Mouse (Mus musculus) retina, postnatal 7 days (tissue): ENCODE results near the gene Zswim1.

Experiments used
- DNase-seq: peaks from one replicate; pipeline ENCODE4 v3.0.0-alpha.2; 2012; ENCODE audit warnings: low read depth, low spot score

Gene Zswim1

DNA sequence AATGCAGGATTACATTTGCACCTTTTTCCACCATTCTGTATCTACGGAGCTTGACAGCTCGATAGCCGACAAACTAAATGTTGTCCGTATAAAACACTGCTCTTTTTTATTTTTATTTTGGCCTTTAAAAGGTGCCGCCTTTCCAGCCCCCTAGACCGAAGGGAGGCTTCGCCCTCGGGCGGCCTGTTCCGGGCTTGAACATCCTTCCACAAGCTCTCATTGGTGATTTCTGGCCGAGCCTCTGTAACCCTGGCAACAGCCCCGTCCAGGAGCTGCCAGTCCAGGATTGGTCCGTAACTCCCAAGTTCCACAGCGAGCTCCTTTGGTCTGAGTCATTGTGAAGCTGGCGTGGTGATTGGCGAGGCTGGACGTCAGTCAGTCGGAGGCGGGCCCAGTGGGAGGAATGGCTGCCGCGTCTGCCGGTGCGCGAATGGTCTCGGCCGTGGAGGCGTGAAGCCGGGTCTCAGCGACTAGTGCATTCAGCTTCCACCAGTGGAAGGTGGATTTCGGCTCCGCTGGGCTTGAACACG lies at the start of gene Zswim1:
Zswim1 (plus strand) TSS at position 51 of the 530 bp plus-strand sequence.
- peak; percentile 98 for DNase-seq

DNA sequence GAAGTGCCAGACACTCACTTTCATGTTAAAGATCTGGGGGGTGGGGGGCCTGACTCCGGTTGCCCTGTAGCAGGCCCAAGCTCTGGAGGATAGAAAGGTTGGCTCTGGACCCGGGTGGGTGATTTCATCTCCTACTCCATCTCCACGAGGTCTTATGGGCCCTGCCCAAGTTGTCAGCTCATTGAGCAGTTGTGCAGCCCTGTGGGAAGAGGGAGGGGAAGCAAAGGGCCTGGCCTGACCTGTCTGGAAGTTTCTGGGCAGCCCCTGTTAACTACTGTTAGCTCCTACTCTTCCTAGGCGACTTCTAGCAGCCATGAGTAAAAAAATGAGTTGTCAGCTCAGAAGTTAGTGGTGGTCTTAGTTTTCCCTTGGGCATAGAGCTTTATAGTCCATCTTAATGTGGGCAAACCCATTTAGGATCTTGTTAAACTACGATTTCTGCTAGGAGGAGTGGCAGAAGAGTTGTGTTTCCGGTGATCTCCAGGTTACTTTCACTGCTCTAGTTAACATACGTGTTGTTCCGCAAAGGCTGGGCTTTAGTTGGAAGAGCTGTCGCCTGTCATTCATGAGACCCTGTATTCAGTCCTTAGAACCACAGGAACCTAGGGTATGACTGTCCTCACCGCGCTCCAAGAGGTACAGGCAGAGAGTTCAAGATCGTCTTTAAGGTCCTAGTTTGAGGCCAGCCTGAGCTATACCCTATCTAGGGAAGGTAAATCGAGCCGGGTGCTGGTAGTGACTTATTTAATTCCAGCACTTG lies 49.1 kb upstream of the Zswim1 start:
- DNase-seq, result no peak

DNA sequence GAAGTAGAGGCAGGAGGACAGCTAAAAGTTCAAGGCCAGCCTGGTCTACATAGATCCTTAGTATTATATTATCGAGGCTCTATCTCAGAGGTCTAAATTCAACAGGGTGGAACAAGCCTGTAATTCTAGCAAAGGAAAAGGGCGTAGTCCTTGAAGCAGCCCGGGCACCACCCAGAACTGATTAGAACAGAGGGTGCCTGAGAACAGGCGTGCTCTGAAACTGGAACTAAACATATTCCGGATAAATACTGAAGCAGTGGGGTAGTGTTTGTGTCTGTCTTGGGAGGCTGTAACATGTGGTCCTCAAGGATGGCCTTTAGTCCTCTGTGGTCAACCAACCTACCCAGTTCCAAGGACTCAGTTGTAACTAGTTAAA lies 48.5 kb upstream of the Zswim1 start:
- DNase-seq, result no peak

DNA sequence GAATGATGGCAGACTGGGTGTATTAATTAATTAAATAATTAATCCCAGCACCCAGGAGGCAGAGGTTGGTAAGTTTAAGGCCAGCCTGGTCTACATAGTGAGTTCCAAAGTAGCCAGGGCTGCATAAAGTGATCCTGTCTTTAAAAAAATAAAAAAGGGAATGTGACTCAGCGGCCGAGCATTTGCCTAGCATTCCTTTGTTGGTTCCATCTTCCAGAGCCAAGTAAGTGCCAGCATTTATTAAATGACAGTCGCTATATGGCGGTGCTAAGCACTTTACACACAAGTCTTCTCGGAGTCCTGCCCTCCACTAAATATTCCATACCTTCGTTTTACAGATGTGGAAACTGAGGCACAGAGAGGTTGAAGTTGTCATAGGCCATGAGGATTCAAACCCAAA lies 46.4 kb upstream of the Zswim1 start:
- no peak for DNase-seq

DNA sequence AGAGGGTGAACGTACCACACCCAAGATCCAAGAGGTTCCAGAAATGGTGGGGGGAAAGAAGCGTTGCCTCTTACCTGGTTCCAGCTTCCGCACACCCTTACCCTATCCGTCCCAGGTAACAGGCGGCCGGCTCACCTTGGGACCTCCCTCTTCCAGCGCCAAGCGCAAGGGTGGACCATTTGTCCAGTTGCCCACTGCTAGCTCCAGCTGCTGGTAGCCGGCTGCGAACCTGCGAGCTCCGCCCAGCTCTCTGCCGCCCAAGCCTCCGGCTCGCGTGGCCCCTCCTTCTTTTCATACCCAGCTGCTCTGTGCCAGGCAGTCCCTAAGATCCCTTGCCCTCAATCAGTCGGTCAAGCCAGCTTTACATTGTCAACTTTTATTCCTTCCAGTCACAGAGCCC lies 45.7 kb upstream of the Zswim1 start:
- DNase-seq, result no peak

DNA sequence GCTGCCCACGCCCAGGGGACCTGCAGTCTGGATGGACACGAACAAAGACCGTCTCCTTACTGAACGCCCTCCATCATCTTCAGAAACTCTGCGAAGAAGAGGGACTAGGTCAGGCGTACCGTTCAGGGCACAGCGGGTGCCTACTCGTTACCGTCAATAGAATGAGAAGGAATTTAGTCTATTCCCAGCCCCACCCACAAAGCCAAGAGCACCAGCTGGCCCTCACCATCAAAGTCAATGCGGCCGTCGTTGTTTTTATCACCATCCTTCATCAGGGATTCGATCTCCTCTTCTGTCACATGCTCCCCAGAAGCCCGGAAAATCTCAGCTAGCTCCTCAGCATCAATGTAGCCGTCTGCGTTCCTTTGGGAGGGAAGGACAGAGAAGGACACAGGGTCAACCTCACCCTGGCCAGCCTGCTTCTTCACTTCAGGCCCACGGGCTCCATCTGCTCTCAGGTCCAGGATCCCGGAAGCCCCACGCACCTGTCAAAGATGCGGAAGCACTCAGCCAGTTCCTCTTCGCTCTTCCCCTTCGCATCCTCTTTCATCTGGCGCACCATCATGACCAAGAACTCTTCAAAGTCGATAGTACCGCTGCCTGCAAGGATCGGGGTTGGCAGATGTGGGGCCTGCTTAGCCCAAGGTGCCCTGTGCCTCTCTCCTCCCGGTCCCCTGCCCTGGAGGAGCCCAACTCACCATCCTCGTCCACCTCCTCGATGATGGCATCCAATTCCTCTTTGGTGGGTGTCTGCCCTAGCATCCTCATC lies 45.1 kb upstream of the Zswim1 start:
- DNase-seq, result no peak

DNA sequence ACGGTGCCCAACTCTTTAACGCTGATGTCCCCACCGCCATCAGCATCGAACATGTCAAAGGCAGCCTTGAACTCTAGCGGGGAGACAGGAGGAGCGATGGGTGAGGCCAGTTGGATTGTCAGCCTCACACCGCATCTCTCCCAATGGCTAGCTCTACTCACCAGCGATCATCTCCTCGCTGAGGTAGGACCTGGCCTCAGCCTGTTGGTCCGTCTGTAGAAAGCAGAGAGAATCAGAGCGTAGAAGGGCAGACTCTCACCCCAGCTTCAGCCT lies 44.5 kb upstream of the Zswim1 start:
- DNase-seq, result no peak

DNA sequence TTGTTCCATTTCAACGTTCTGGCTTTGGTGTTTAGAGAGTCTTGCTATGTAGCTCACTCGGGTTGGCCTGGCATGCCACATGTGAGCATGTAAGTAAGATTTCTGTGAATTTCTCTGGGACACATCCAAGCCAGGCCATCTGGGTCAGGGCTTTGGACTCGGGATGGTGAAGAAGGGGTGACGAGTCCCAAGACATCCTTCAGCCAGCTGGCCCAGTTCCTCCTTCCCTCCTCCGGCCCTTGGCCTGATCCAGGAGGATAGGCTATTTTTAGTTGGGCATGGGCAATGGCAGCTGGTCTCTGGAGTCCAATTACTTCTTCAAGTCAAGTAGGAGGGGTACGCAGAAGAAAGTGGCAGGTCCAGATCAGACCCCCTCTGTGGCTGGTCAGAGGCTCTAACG lies 43.7 kb upstream of the Zswim1 start:
- no peak for DNase-seq

DNA sequence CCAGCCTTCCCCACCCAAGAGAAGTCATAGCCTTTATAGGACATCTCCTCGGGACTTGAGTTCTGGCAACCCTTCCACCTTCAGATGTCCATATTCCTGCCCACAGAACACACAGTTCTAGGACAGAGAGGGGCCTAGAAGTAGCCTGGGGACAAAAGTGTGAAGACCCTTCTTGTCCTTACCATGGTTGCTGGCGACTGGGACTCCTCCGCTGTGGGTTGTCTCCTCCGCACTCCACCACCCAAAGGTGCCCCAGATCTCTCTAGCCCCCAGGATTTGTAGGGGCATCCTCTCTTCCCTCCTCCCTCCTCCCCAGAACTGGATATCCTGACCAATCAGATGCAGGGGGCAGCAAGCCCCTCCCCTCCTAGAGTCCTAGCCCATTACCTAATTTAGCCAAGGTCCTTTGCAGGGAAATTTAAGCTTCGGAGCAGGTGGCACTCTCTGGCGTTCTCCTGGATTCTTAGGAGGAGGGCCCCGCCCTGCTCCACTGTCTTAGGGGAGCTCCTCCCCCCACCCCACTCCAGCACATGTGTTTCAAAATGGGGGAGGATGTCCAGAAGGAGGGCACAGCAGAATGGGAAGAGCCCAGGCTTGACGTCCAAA lies 42.9 kb upstream of the Zswim1 start, which contains the start of gene Tnnc2:
Tnnc2 (minus strand) TSS at position 487 of the 606 bp plus-strand sequence.
- no peak for DNase-seq

DNA sequence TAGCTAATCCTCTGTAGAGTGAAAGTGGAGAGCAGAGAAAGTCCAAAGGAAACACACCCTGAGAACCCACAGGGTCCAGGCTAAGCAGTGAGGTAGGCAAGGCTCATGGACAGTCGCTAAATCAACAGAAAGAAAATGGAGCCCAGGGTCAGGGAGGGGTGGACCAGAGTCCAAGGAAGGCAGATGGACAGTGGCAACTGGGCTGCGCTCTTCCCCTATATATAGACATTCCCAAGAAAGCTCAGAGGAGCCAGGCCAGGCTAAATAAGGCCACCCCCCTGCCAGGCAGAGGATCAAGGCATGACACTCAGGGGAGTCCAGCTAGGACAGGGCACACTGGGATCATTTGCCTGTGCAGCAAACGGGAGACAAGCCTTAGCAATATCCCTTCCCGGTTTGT lies 40.6 kb upstream of the Zswim1 start:
- no peak for DNase-seq

DNA sequence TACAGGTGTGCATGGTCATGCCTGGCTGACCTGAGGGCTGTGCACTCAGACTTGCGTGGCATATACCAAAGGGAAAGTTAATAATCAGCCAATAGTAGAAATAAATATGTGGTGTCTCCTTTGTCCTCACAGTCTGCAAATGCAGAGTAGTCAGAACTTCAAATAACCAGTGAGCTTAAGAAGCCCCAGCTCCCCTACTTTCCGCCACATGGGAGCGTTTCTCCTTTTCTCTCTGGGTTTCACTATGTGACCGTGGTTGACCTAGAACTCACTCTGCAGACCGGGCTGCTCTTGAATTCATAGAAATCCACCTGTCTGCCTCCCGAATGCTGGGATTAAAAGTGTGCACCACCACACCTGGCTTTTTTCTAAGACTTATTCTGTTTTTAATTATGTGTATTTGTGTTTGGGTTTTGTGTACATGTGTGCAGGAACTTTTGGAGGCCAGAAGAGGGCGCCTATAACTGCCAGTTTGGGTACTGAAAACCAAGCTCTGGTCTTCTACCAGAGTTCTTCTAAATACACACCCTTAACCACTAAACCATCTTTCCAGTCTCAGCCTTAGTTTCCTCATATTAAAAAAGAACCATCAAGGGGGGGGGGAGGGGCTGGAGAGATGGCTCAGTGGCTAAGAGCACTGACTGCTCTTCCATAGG lies 38.4 kb upstream of the Zswim1 start:
- no peak for DNase-seq

DNA sequence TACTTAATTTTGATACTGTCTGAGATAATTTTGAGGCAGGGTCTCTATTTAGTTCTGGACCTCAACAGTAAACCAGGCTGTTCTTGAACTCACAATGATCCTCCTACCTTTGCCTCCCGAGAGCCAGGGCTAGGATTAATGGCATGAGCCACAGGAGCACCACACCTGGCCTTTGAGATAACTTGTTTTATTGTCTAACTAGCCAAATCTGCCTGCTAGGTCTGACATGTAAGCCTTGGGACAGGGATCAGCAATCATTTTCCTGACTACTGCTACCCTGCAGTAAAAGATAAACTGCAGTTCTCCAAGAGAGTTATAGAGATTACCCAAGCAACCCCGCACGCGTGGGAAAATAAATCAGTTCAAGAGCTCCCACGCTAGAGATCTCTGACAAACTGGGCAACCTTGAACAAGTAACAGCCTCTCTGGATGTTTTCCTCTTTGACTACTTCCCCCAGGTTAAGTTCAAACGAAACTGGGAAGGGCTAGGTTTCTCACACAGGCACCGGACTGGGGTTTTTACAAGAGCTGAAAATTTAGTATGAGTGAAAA lies 37.5 kb upstream of the Zswim1 start:
- no peak for DNase-seq

DNA sequence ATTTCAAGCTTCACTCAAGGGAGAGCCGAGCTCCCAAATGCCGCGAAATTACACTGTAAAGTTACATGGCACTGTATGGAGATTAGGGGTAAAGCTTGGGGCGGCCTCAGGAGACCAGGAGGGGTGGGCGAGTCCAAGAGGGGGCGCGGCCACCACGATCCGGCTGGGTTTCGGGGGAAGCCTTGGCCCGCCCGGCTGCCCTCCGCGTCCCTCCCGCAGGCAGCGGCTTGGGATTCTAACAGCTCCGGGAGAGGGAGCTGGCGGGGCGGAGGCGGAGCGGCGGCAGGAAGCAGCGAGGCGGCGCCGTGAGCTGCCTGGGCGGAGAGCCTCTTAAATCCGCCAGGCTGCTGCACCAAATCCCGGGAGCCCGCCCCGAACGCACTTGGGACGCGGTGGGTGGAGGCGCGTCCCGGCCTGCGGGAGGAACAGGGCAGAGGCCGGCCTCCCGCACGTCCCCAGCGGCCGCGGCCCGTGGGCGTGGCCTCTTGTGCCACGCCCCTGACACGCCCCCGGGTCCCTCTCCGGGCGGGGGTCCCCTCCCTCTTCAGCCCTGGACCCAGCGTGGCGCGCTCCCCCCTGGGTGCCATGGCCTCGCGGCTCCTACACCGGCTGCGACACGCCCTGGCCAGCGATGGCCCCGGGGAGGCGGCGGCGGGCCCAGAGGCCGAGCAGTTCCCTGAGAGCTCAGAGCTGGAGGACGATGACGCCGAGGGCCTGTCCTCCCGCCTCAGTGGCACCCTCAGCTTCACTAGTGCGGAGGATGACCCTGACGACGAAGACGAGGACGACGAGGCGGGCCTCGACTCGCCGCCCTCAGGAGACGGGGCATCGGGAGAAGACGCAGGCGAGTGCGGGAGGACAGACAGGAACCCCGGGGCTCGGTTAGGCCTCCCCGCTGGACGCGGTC lies 36.8 kb upstream of the Zswim1 start, which contains the start of gene Snx21:
Snx21 (plus strand) TSS at position 343 of the 907 bp plus-strand sequence.
- peak; percentile 84 for DNase-seq

DNA sequence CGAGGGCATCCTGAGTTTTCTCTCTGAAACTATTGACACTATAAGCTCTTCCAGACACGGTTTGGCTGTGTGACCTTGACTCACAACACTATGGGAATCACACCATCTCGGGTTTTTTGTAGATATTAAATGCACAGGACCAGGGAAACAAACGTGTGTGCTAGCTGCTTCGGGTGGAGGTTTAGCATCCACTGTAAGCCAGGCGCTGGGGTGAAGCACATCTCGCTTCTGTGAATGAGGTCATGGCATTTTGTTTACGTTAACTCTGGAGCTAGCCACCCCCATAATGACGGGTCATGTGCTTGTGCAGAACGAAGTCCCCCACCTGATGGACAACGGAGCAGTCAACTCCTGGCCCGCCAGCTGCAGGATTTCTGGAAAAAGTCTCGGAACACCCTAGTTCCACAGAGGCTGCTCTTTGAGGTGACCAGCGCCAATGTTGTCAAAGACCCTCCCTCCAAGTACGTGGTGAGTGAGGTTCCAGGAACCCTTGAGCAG lies 36.0 kb upstream of the Zswim1 start:
- DNase-seq, result no peak

DNA sequence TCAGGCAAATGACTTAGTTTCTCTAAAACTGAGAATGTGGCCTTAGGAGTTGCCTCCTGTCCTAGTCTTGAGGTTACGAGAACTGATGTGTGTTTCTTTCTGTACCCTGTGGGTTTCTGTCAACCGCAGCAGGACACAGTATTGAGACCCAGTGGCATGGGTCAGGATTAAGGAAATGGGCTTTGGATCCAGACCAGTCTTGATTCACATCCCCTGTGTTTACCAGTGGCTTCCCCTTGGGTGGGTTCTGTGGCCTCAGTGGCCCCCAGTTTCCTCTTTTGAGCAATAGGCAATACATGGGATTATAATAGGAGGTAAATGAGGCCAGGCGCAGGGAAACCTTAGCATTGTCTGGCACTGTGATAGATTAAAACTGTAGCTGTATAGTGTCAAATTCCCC lies 35.5 kb upstream of the Zswim1 start:
- DNase-seq, result no peak

DNA sequence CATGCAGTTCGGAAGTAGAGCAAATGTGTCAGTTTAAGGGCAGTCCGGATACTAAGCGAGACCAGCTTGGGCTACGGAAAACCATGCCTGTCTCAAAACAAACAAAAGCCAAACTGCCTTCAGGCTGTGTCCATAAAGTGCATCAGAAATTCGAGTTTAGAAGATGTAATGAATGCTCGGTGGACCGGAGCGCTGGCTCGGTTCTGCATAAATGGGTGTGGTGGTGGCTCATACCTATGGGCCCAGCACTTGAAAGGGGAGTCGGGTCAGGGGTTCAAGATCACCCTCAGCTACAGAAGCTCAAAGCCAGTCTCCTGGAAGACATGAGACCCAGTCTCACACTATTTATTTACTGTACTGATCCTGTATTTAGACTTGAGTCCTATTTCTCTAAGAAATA lies 34.7 kb upstream of the Zswim1 start:
- DNase-seq, result no peak

DNA sequence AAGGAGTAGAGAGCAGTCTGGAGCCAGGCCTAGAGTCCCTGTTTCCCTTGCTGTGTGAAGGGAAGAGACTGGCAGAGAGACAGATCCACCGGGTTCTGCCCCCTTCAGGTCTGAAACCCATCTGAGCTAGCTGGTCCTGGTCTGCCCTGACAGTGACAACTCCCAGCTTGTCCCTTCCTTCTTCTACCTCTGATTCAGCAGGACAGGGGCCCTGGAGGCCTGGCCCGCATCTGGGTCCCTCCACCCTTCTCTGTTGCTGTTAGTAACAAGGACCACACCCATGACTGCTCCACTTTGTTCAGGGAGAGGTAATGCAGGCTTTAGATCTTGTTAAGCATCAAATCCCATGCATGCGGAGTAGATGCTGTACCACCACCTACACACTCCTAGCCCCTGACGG lies 34.1 kb upstream of the Zswim1 start:
- no peak for DNase-seq

DNA sequence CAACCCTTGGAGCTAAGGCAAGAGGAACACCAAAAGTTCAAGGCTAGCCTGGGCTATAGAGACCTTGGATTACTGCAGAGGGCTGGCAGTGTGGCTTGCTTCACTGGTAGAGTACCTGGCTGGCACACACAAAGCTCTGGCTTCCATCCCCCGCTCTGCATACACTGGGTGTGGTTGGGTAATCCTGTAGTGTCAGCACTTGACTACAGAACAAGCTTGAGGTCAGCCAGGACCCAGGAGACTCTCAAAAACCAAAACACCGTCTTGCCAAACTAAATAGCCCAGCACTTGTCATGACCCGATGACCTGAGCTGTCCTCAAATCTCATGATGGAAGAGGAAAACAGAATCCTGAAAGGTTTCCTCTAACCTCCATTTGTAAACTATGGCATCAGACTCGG lies 32.0 kb upstream of the Zswim1 start:
- no peak for DNase-seq

DNA sequence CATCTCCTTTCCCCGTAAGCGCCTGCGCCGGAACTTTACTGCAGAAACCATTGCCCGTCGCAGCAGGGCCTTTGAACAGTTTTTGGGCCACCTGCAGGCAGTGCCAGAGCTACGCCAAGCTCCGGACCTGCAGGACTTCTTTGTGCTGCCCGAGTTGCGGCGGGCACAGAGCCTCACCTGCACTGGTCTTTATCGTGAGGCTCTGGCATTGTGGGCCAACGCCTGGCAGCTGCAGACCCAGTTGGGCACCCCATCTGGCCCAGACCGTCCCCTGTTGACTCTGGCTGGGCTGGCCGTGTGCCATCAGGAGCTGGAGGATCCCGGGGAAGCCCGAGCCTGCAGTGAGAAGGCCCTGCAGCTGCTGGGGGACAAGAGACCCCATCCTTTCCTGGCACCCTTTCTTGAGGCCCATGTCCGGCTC lies 30.6 kb upstream of the Zswim1 start:
- no peak for DNase-seq

DNA sequence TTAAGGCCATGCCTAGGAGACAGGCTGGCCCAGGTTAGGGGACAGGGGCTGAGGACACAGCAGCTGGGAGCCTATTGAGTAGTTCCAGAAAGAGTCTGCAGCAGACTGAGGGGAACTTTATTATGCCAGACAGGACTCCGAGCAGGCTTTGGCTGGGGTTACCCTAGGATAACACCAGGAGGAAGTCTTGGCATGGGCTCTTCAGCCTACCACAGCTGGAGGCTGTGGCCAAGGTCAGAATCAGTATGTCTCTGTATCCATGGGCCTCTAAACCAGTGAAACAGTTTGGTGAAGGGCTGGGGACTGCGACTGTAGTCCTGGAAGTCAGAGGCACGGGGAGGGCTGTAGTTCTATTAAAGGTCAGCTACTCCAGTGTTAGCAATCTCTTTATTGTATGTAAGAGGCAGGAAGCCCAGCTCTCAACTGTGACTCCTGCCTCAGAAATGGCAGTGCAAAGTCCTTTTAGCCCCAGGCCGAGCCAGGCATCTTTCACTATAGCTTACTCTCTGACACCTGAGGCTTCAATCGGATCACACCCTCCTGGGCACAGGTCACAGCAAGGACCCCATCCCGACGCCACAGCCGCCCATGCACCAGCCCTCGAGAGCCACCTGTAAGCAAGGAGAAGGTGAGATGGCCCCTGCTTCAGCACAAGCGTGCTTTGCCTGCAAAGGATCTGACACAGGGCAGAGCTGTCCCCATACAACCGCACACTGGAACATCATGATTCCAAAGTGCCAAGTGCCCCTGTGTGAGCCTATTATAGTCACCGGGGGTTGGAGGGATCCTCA lies 29.9 kb upstream of the Zswim1 start:
- DNase-seq, result no peak
